Mouse (Mus musculus) hindbrain, embryonic 16.5 days (tissue): ENCODE measurements around the gene Scube3. TPM values are rescaled to one million over a fixed set of nuclear protein-coding genes. Genes with fewer than 3 reads are reported as not detected.
A peak's percentile ranks its signal among the peaks of the same experiment; 100 is the strongest.

Experiments
- ATAC-seq: fragments of 200-750 bp; cut with Nextera tagmentation; 2 replicates; pipeline ENCODE4 v1.8.0; 2017; ENCODE audit warnings: moderate TSS enrichment, moderate library complexity
- H3K27ac ChIP-seq: fragments of 300-500 bp; sonication (generic); 2 replicates; pipeline ENCODE4 v1.5.1; 2014; ENCODE audit warnings: low read depth, mild to moderate bottlenecking, control low read depth, low read length, moderate library complexity
- H3K27me3 ChIP-seq: fragments of 300-500 bp; sonication (generic); replicated peaks from 2 replicates; pipeline ENCODE4 v1.6.1; 2014; ENCODE audit warnings: low read length; ENCODE audit not compliant: control insufficient read depth, insufficient read depth
- H3K36me3 ChIP-seq: fragments of 300-500 bp; sonication (generic); 2 replicates; pipeline ENCODE4 v1.6.1; 2014; ENCODE audit warnings: mild to moderate bottlenecking, low read length, moderate library complexity, mixed read lengths; ENCODE audit not compliant: control insufficient read depth, insufficient read depth
- H3K4me1 ChIP-seq: fragments of 300-500 bp; sonication (generic); 2 replicates; pipeline ENCODE4 v1.6.1; 2014; ENCODE audit warnings: low read depth, low read length; ENCODE audit not compliant: control insufficient read depth, insufficient read depth
- H3K4me2 ChIP-seq: fragments of 300-500 bp; sonication (generic); 2 replicates; pipeline ENCODE4 v1.6.1; 2014; ENCODE audit warnings: mild to moderate bottlenecking, low read length, control low read depth, moderate library complexity
- H3K4me3 ChIP-seq: fragments of 300-500 bp; sonication (generic); 2 replicates; pipeline ENCODE4 v1.5.1; 2014; ENCODE audit warnings: mild to moderate bottlenecking, low read length, control low read depth, moderate library complexity
- H3K9ac ChIP-seq: fragments of 300-500 bp; sonication (generic); 2 replicates; pipeline ENCODE4 v1.6.1; 2014; ENCODE audit warnings: low read depth, mild to moderate bottlenecking, control low read depth, low read length, moderate library complexity
- H3K9me3 ChIP-seq: fragments of 300-500 bp; sonication (generic); 2 replicates; pipeline ENCODE4 v1.6.1; 2014; ENCODE audit warnings: mild to moderate bottlenecking, low read length, moderate library complexity; ENCODE audit not compliant: control insufficient read depth
- WGBS: fragments of 180-500 bp; shearing (Covaris S2); extraction: QIAGEN DNeasy Blood & Tissue Kit; methylation state at CpG from one replicate; pipeline ENCODE4 v1.1.7; 2014; 5-methylcytosine and 5-hydroxymethylcytosine counted together
- polyA plus RNA-seq: library from polyadenylated mRNA; unstranded; fragments of >200 nt; fragmentation: Nextera tagmentation; extraction: Ambion mirVana; gene quantifications from 2 replicates; pipeline ENCODE4 v1.2.1, GENCODE M21; 2015

The Scube3 gene
- polyA plus RNA-seq, 1 experiment from 2014 or later: 3.0 TPM

- no peaks in the 10 kb centered on the region for H3K27me3 ChIP-seq
- ATAC-seq: no peak
- no peak overlapping the region for H3K27ac ChIP-seq
- no peaks in the 10 kb centered on the region for H3K9me3 ChIP-seq
- no peak overlapping the region for H3K9ac ChIP-seq
- 88% methylated on average over 6 of the region's 6 CpGs for WGBS
- no peak overlapping the region for H3K4me2 ChIP-seq
- no peak overlapping the region for H3K4me3 ChIP-seq
- H3K36me3 ChIP-seq: no peaks in the 10 kb centered on the region
- H3K4me1 ChIP-seq: no peaks in the 10 kb centered on the region; the same call in 1 of the 2 replicates
Observed at GRCm38 (mm10) chr17:28153095-28153494, 11.2 kb downstream of the Scube3 start.

- Histone ChIP-seq H3K27ac (no peak overlapping the region), H3K9me3 (no peaks in the 10 kb centered on the region), H3K4me1 (no peaks in the 10 kb centered on the region; the same call in 1 of the 2 replicates), H3K36me3 (no peaks in the 10 kb centered on the region), H3K4me3 (no peak overlapping the region), H3K27me3 (no peaks in the 10 kb centered on the region), H3K9ac (no peak overlapping the region), H3K4me2 (no peak overlapping the region)
- ATAC-seq: no peak
- 85% methylated on average over 8 of the region's 8 CpGs for WGBS
Observed at GRCm38 (mm10) chr17:28154970-28155369, 13.0 kb downstream of the Scube3 start.

GRCm38 (mm10) chr17:28160361-28160760, 18.4 kb downstream of the Scube3 start:
- Histone ChIP-seq H3K27ac (no peak overlapping the region), H3K9me3 (no peaks in the 10 kb centered on the region), H3K4me1 (peaks cover 9% of the 10 kb centered on the region), H3K36me3 (no peaks in the 10 kb centered on the region), H3K9ac (0 out of 2 replicates have a peak overlapping the region, but pooled peaks have one; percentile 18), H3K4me2 (no peak overlapping the region), H3K4me3 (no peak overlapping the region), H3K27me3 (no peaks in the 10 kb centered on the region)
- ATAC-seq: no peak
- 37% methylated on average over 10 of the region's 10 CpGs for WGBS

- Histone ChIP-seq H3K9ac (no peak overlapping the region), H3K9me3 (no peaks in the 10 kb centered on the region), H3K4me3 (no peak overlapping the region), H3K27ac (no peak overlapping the region), H3K36me3 (no peaks in the 10 kb centered on the region), H3K27me3 (no peaks in the 10 kb centered on the region), H3K4me2 (no peak overlapping the region), H3K4me1 (peaks cover 9% of the 10 kb centered on the region)
- WGBS: 31% methylated on average over 9 of the region's 11 CpGs
- ATAC-seq: no peak
Observed at GRCm38 (mm10) chr17:28161310-28161881, 19.5 kb downstream of the Scube3 start.

GRCm38 (mm10) chr17:28163666-28164065, 21.7 kb downstream of the Scube3 start:
- no peak overlapping the region for H3K9ac ChIP-seq
- H3K4me3 ChIP-seq: no peak overlapping the region
- ATAC-seq: peak; percentile 57
- H3K4me1 ChIP-seq: peaks cover 9% of the 10 kb centered on the region
- WGBS: 10% methylated on average over 6 of the region's 6 CpGs
- no peaks in the 10 kb centered on the region for H3K9me3 ChIP-seq
- no peaks in the 10 kb centered on the region for H3K27me3 ChIP-seq
- no peak overlapping the region for H3K27ac ChIP-seq
- H3K36me3 ChIP-seq: 0 out of 2 replicates have a peak, but pooled peaks cover 2% of the 10 kb centered on the region
- H3K4me2 ChIP-seq: no peak overlapping the region

GRCm38 (mm10) chr17:28170460-28171305, 28.7 kb downstream of the Scube3 start:
- Histone ChIP-seq H3K9me3 (no peaks in the 10 kb centered on the region), H3K4me1 (peaks cover 5% of the 10 kb centered on the region; the same call in 1 of the 2 replicates), H3K9ac (no peak overlapping the region), H3K27me3 (no peaks in the 10 kb centered on the region), H3K27ac (no peak overlapping the region), H3K4me2 (no peak overlapping the region), H3K36me3 (0 out of 2 replicates have a peak, but pooled peaks cover 2% of the 10 kb centered on the region), H3K4me3 (no peak overlapping the region)
- 75% methylated on average over 6 of the region's 6 CpGs for WGBS
- no peak for ATAC-seq

- WGBS: 79% methylated on average over 9 of the region's 9 CpGs
- Histone ChIP-seq H3K4me1 (peaks cover 13% of the 10 kb centered on the region), H3K9me3 (no peaks in the 10 kb centered on the region), H3K27me3 (no peaks in the 10 kb centered on the region), H3K9ac (no peak overlapping the region), H3K27ac (no peak overlapping the region), H3K4me3 (no peak overlapping the region), H3K4me2 (no peak overlapping the region), H3K36me3 (no peaks in the 10 kb centered on the region)
- ATAC-seq: no peak
Observed at GRCm38 (mm10) chr17:28172690-28173089, 30.7 kb downstream of the Scube3 start.

GRCm38 (mm10) chr17:28176775-28177539, 35.0 kb downstream of the Scube3 start, which contains the start of gene Zfp523:
Gene Zfp523, plus strand, starts transcription at chr17:28177129.
- under 1% methylated on average over 81 of the region's 82 CpGs for WGBS
- Histone ChIP-seq H3K4me2 (peak within 1 kb of the TSS; percentile 92), H3K4me1 (peaks cover 28% of the 10 kb centered on the region), H3K4me3 (peak within 1 kb of the TSS; percentile 83), H3K27me3 (no peaks in the 10 kb centered on the region), H3K9ac (peak within 1 kb of the TSS; percentile 96), H3K36me3 (no peaks in the 10 kb centered on the region), H3K27ac (peak within 1 kb of the TSS; percentile 87), H3K9me3 (no peaks in the 10 kb centered on the region)
- peak; percentile 87 for ATAC-seq
